In genomic region chr19:7218753-7219152, GRCm38 (mm10) we compare ENCODE assay signal across 27 mouse cellular contexts. TPM values are rescaled to one million over a fixed set of nuclear protein-coding genes. Genes with fewer than 3 reads are reported as not detected.
DNase-seq lines count a peak whose midpoint lies in the region; ATAC-seq and TF ChIP-seq lines count a peak whose summit lies in the region.
"Had no signal": no experiment of that assay in that cellular context is flagged by ENCODE, and none has a peak within 500 bp of the region (broad histone marks: within the 10 kb centered on the region; RNA-seq: fewer than 3 reads in every experiment).

No protein-coding gene starts in this region.

- peaks cover 40% of the 10 kb centered on the region for H3K4me1 ChIP-seq in liver, embryonic 12.5 days
- peaks cover 11% of the 10 kb centered on the region for H3K4me1 ChIP-seq in testis, adult 2 months (ENCODE audit: control insufficient read depth, insufficient read depth, low read length)
- peaks cover 27% of the 10 kb centered on the region for H3K4me1 ChIP-seq in embryonic facial prominence, embryonic 10.5 days
- peaks cover 28% of the 10 kb centered on the region for H3K4me1 ChIP-seq in liver, postnatal 0 days (ENCODE audit: insufficient read depth)

- peak overlapping the region; percentile 83 for H3K4me2 ChIP-seq in liver, embryonic 12.5 days
- peak overlapping the region; percentile 66; the same call in 1 of the 2 replicates for H3K4me2 ChIP-seq in liver, postnatal 0 days (ENCODE audit: low read depth, low read length)

- TF ChIP-seq POLR2A in testis, adult 2 months (IDR thresholded peaks at IDR 0.05; ENCODE audit: control insufficient read depth, low read depth, low read length), result no peak

- intact Hi-C loops in gastrocnemius, postnatal 36 days (cut with DNase I), result no loop called here

- H3K27me3 ChIP-seq in liver, embryonic 12.5 days (replicated peaks), result no peaks in the 10 kb centered on the region
- no peaks in the 10 kb centered on the region for H3K27me3 ChIP-seq in testis, adult 2 months (ENCODE audit: control insufficient read depth, insufficient read depth, low read length)
- H3K27me3 ChIP-seq in embryonic facial prominence, embryonic 10.5 days (replicated peaks; ENCODE audit: low read depth, poor library complexity, severe bottlenecking), result no peaks in the 10 kb centered on the region
- no peaks in the 10 kb centered on the region for H3K27me3 ChIP-seq in liver, postnatal 0 days (ENCODE audit: insufficient read depth, low read length)
- H3K27me3 ChIP-seq: embryonic facial prominence, embryonic 12.5 days; embryonic facial prominence, embryonic 15.5 days; heart, embryonic 13.5 days; Patski had no signal

- no peak for TF ChIP-seq CTCF in testis, adult 2 months (IDR thresholded peaks at IDR 0.05; ENCODE audit: control insufficient read depth, insufficient read depth, insufficient replicate concordance, low read depth, low read length)
- TF ChIP-seq CTCF in liver, postnatal 0 days (IDR thresholded peaks at IDR 0.05; ENCODE audit: low read depth), result no peak

- peaks cover 27% of the 10 kb centered on the region for H3K36me3 ChIP-seq in liver, embryonic 12.5 days
- H3K36me3 ChIP-seq in testis, adult 2 months (ENCODE audit: control insufficient read depth, insufficient read depth, low read length), result no peaks in the 10 kb centered on the region
- H3K36me3 ChIP-seq in embryonic facial prominence, embryonic 10.5 days (replicated peaks), result peaks cover 26% of the 10 kb centered on the region
- H3K36me3 ChIP-seq in liver, postnatal 0 days (replicated peaks; ENCODE audit: insufficient read depth, low read length), result peaks cover 26% of the 10 kb centered on the region

- no peak for ATAC-seq in liver, embryonic 12.5 days
- no peak for ATAC-seq in liver, postnatal 0 days
- ATAC-seq: CD4-positive, CD25-positive, alpha-beta regulatory T cell, adult 4 months; forebrain, embryonic 14.5 days; forebrain, postnatal 0 days; Patski had no signal

- WGBS in liver, embryonic 12.5 days (ENCODE audit: insufficient replicate concordance), result 82% methylated on average over 5 of the region's 5 CpGs
- 95% methylated on average over 5 of the region's 5 CpGs for WGBS in embryonic facial prominence, embryonic 10.5 days
- WGBS in liver, postnatal 0 days (ENCODE audit: insufficient replicate concordance), result 85% methylated on average over 5 of the region's 5 CpGs

- no peak for TF ChIP-seq EP300 in liver, postnatal 0 days (IDR thresholded peaks at IDR 0.05; ENCODE audit: low read depth)

- no peak overlapping the region for H3K27ac ChIP-seq in liver, embryonic 12.5 days
- H3K27ac ChIP-seq in testis, adult 2 months (ENCODE audit: control insufficient read depth, insufficient read depth, low read depth, low read length), result no peak overlapping the region
- no peak overlapping the region for H3K27ac ChIP-seq in embryonic facial prominence, embryonic 10.5 days (replicated peaks)
- H3K27ac ChIP-seq in liver, postnatal 0 days (ENCODE audit: low read depth), result no peak overlapping the region
- H3K27ac ChIP-seq: embryonic facial prominence, embryonic 12.5 days; embryonic facial prominence, embryonic 15.5 days; gastrocnemius, adult 2 months; heart, embryonic 10.5 days; heart, embryonic 13.5 days; hindbrain, embryonic 14.5 days had no signal

- no peaks in the 10 kb centered on the region for H3K9me3 ChIP-seq in liver, embryonic 12.5 days (replicated peaks)
- no peaks in the 10 kb centered on the region for H3K9me3 ChIP-seq in embryonic facial prominence, embryonic 10.5 days
- no peaks in the 10 kb centered on the region for H3K9me3 ChIP-seq in liver, postnatal 0 days (ENCODE audit: low read length)
- H3K9me3 ChIP-seq: embryonic facial prominence, embryonic 15.5 days; heart, embryonic 10.5 days; heart, embryonic 13.5 days had no signal

- 0 out of 2 replicates have a peak overlapping the region, but pooled peaks have one; percentile 93 for H3K9ac ChIP-seq in liver, embryonic 12.5 days
- no peak overlapping the region for H3K9ac ChIP-seq in liver, postnatal 0 days (replicated peaks)
- H3K9ac ChIP-seq: embryonic facial prominence, embryonic 12.5 days; forebrain, postnatal 0 days; hindbrain, embryonic 14.5 days had no signal

- no peak for DNase-seq in liver
- no peak for DNase-seq in testis, postnatal 14 days (ENCODE audit: low spot score)
- DNase-seq in embryonic facial prominence, embryonic 10.5 days (ENCODE audit: low spot score), result no peak
- no peak for DNase-seq in liver, postnatal 0 days
- no peak for DNase-seq in lung, postnatal 4 days
- DNase-seq in gastrocnemius, postnatal 36 days, result no peak
- DNase-seq: adrenal gland, postnatal 10 days; adrenal gland, postnatal 36 days; cerebellum, adult 18-20 months; cerebellum, adult 9-10 months; cerebellum, postnatal 14 days; forebrain, postnatal 0 days; gastrocnemius, adult 2 months; gastrocnemius, postnatal 14 days; heart, adult 18-20 months; heart, postnatal 14 days; heart, postnatal 4 days had no signal

- H3K4me3 ChIP-seq in liver, embryonic 12.5 days, result no peak overlapping the region
- H3K4me3 ChIP-seq in testis, adult 2 months (ENCODE audit: control insufficient read depth, low read depth, low read length), result peak overlapping the region; percentile 36; the same call in 1 of the 2 replicates
- peak overlapping the region; percentile 85; the same call in 1 of the 2 replicates for H3K4me3 ChIP-seq in embryonic facial prominence, embryonic 10.5 days
- no peak overlapping the region for H3K4me3 ChIP-seq in liver, postnatal 0 days (ENCODE audit: low read depth, low read length)
- H3K4me3 ChIP-seq: gastrocnemius, adult 2 months had no signal

RNA-seq across cellular contexts. Expression of gene Cox8a, which starts 1.3 kb away (rescaled TPM):
- 915 and 936 TPM in 2 replicates for polyA plus RNA-seq in liver, embryonic 12.5 days (2016; fragmentation: Nextera tagmentation; extraction: Ambion mirVana)
- 117 and 148 TPM in 2 replicates for polyA plus RNA-seq in testis, adult 2 months (2012; rRNA removed)
- 867 and 877 TPM in 2 replicates for polyA plus RNA-seq in embryonic facial prominence, embryonic 10.5 days (2016; fragmentation: Nextera tagmentation; extraction: Ambion mirVana)
- 1,162 and 1,195 TPM in 2 replicates for polyA plus RNA-seq in liver, postnatal 0 days (2015; fragmentation: Nextera tagmentation; extraction: Ambion mirVana)
- total RNA-seq in gastrocnemius, postnatal 36 days (2021), result 10 to 100 TPM; 80.2 to 87.0 TPM

RNA-seq across cellular contexts. Expression of gene Otub1, which starts 12.6 kb away (rescaled TPM):
- 85.0 and 85.2 TPM in 2 replicates for polyA plus RNA-seq in liver, embryonic 12.5 days (2016; fragmentation: Nextera tagmentation; extraction: Ambion mirVana)
- 49.4 and 49.9 TPM in 2 replicates for polyA plus RNA-seq in testis, adult 2 months (2012; rRNA removed)
- polyA plus RNA-seq in embryonic facial prominence, embryonic 10.5 days (2016; fragmentation: Nextera tagmentation; extraction: Ambion mirVana), result 275 and 276 TPM in 2 replicates
- polyA plus RNA-seq in liver, postnatal 0 days (2015; fragmentation: Nextera tagmentation; extraction: Ambion mirVana), result 55.0 and 57.9 TPM in 2 replicates
- 10 to 100 TPM; 45.4 to 49.9 TPM for total RNA-seq in gastrocnemius, postnatal 36 days (2021)

RNA-seq across cellular contexts. Expression of gene Naa40, which starts 22.2 kb away (rescaled TPM):
- 42.0 and 44.8 TPM in 2 replicates for polyA plus RNA-seq in liver, embryonic 12.5 days (2016; fragmentation: Nextera tagmentation; extraction: Ambion mirVana)
- 61.5 and 69.3 TPM in 2 replicates for polyA plus RNA-seq in testis, adult 2 months (2012; rRNA removed)
- 93.2 and 94.4 TPM in 2 replicates for polyA plus RNA-seq in embryonic facial prominence, embryonic 10.5 days (2016; fragmentation: Nextera tagmentation; extraction: Ambion mirVana)
- polyA plus RNA-seq in liver, postnatal 0 days (2015; fragmentation: Nextera tagmentation; extraction: Ambion mirVana), result 14.7 and 16.5 TPM in 2 replicates
- 10 to 100 TPM in 1 of 2 experiments, 1 to 10 TPM in 1; 7.8 to 11.3 TPM for total RNA-seq in gastrocnemius, postnatal 36 days (2021)

RNA-seq across cellular contexts. Expression of gene Rcor2, which starts 48.4 kb away (rescaled TPM):
- 4.0 and 5.1 TPM in 2 replicates for polyA plus RNA-seq in liver, embryonic 12.5 days (2016; fragmentation: Nextera tagmentation; extraction: Ambion mirVana)
- 3.6 and 4.1 TPM in 2 replicates for polyA plus RNA-seq in testis, adult 2 months (2012; rRNA removed)
- polyA plus RNA-seq in embryonic facial prominence, embryonic 10.5 days (2016; fragmentation: Nextera tagmentation; extraction: Ambion mirVana), result 51.0 and 58.6 TPM in 2 replicates
- polyA plus RNA-seq in liver, postnatal 0 days (2015; fragmentation: Nextera tagmentation; extraction: Ambion mirVana), result 0.62 and 0.67 TPM in 2 replicates
- 1 to 10 TPM; 1.8 to 2.1 TPM for total RNA-seq in gastrocnemius, postnatal 36 days (2021)

Comparison
In these comparisons a context has a peak if more than half of its experiments do, and no peak if none do; other contexts are left out.
1. H3K4me3 ChIP-seq: peak in testis, adult 2 months (single experiment) and embryonic facial prominence, embryonic 10.5 days (single experiment); none in liver, embryonic 12.5 days (single experiment) and liver, postnatal 0 days (single experiment).